Mouse (Mus musculus): ENCODE data around the gene Bbs1. TPM values are rescaled to one million over a fixed set of nuclear protein-coding genes. Genes with fewer than 3 reads are reported as not detected.
"Not testable (repeated sequence)": the region's sequence is repeated elsewhere in the genome, so short reads cannot be mapped to it uniquely, and the experiment has no call there.

Gene Bbs1
- total RNA-seq (2021): 8.4 and 12.3 TPM in 2 replicates
- long read RNA-seq, full-length matches to known transcripts: 1 of 2 reads
- long read RNA-seq, partial matches to known transcripts: 0 of 2 reads
- long read RNA-seq, other reads (novel, unspliced or antisense): 1 of 2 reads

DNA sequence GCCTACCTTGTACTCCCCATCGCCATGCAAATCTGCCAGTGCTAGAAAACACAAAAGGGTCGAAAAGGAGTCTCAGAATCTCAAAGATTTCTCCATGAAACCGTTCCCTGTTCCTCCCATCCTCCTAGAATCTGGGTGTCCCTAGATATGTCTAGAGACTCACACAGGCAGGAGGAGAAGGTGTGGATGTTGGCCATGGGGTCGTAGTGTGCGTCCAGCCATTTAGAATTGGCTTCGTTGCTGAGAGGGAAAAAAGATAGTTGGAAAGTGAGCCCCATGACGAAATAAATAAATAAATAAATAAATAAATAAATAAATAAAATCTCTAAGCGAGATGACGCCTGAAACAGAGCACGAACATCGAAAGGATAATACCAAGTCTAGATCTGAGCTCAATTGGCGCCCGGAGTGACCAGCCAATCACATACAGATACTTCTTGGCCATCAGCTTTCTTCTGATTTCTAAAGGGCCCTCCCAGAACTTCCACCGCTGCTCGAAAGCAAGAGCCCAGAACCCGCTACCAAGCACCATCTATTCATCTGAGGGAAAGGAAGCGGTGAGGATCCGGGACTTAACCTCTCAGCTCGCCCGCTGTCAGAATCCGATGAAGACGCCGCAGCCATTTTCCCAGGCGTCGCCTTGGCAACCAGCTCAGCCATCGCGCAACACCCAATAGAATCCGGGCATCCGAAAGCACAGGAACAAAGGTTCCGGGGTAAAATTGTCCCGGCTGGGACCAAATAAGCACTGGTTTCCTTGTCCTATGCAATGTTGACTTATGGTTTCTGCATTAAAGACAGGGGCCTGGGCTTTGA, at the start of gene Bbs1:
Bbs1 (minus strand) TSS at position 650 of the 816 bp plus-strand sequence.
- DNase-seq: peak; percentile 82

DNA sequence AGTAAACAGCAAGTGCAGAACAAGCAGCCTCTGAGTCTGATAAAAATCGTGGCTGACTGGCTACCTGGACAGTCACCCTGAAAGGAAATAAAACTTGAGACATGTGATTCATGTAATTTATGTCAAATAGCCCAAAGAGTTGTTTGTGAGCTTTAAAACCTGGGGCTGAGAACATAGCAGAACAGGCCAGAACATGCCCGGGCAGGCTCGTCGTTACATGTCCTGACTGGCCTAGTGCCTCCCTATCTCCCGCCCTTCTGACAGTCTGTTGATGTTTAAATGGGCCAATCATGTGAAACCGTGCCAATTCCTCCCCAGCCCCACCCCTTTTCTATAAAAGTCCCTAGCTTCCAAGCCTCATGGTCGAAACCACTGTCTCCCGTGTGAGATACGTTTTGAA, 42.2 kb upstream of the Bbs1 start:
- not testable (repeated sequence) for DNase-seq

DNA sequence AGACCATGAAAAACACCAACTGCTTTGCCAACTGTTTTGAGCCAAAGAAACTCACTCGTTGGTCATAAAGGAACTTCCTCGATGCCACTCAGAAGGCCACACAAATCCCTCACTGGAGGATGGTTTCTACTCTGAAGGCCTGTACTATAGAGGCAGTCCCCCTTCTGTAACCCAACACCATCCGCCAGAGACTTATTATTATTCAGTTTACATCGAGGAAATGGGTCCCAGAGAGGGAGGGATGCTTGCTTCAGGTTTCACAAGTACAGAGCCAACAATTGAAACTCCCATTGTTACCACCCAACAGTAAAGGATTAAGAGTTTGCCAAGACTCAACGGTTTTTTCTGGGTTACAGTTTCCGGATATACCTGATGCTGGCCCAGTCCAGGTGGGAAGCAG, 39.1 kb upstream of the Bbs1 start:
- DNase-seq: no peak

DNA sequence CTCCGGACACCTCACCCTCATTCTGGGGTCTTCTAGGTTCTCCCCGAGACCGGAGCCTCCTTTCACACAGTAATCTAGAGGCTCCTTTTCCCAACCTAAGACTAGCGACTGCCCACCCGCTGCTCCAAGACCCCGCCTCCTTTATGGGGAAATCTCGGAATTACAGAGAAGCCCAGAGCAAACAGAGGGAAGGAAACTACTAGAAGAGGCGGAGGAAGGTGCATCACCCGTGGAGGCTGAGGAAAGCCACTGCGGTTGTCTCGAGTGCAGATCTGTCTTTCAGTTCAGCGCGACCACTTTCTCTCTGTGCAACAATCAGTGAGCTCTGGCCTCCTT, 36.8 kb upstream of the Bbs1 start:
- peak; percentile 23 for DNase-seq

DNA sequence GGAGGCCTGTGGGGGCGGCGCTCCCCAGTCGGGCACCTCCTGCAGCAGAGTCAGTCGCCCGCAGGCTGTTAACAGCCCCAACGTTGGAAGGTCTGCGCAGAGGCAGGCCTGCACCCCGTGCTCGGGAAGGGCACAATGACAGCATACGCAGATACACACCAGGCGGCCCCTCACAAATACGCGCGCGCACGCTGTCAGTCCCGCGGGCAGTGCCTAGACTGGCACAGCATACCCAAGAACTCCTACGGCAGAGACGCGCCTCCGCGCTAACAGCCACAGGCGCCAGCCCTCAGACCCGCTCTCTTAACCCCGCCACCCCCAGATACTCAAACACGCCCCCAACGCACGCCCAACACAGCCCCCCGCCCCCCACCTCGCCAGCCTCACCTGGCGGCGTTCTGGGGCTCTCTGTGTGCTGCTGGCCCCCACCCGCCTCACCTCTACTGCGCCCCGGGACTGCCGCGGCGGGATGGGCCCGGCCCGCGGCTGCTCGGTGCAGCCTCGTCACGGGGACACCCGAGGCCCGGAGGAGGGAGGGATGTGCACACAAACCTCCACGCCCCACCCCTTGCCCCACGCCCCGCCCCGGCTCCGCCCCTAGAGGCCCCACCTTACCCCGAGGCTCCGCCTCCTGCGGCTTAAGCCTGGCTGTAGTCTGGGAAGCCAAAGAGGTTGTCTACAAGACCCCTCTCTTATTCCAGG, 36.3 kb upstream of the Bbs1 start, which contains the start of gene Peli3:
Peli3 (minus strand) TSS at position 577 of the 702 bp plus-strand sequence.
- peak; percentile 91 for DNase-seq

DNA sequence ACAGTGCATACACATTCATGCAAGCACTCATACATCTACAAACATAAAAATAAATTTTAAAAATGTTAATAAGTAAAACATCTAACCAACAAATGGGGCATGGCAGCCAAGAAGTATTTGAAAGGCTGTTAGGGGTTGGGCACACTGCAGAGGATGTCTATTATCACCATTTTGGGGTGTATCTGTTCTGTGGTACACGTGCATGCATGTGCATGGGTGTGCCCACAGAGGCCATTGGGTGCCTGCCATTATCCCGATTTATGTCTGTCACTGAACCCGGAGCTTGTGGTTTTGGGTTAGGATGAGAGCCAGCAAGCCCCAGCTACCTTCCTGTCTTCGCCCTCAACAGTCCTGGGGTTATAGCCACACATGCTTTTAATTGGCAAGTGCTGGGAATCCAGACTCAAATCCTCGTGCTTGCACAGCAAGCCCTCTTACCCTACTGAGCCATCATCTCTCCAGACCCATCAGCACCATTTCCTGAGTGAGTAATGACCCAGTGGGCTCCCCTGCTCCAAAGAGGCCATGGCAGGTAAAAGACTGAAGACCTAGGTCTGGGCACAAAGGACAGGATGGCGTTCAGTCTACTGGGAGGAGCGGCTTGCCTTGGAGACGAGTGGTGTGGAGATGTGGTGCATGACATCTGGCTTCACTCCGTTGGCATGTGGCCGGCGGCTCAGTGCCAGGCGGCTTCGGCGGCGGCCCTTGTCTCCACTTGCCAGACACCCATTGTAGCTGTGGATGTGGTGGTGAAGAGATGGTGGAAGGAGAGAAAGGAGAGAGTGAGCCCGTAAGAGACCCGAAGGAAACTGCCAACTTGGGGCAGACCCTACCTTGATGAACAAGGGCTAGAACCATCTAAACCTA, 31.2 kb upstream of the Bbs1 start:
- DNase-seq: no peak

DNA sequence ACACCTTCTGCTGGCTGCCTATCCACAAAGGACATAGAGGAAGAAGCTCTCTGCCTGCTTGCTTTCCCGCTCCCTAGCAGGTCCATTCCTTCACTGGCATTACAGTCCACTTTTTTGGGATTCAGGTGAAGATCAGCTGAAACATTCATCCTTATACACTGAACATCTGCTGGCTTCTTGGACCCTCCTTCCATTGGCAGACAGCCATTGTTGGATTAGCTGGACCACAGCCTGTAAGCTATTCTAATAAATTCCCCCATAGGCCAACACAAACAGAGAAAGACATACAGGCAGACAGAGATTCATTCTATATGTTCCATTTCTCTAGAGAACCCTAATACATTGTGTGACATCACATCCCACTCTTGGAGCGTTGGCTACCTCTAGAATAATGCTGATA, 30.5 kb upstream of the Bbs1 start:
- DNase-seq: no peak

DNA sequence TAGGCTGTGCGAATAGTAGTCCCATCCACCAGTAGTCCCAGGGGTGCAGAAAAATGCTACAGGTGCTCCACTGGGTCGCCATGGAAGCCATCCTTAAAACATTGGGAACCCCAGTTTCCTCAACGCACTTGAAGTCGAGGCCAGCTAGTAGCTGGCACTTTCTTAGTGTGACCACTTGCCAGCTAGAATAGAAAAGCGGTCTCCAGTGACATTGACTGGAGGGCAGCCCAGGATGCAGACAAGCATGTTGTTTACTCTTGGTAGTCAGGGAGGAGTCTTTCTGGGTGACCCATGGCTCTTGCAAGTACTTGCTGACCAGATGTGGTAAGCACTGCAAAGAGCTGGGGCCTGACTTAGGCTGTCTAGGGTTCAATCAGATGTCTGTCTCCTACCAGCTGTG, 22.4 kb upstream of the Bbs1 start:
- no peak for DNase-seq

DNA sequence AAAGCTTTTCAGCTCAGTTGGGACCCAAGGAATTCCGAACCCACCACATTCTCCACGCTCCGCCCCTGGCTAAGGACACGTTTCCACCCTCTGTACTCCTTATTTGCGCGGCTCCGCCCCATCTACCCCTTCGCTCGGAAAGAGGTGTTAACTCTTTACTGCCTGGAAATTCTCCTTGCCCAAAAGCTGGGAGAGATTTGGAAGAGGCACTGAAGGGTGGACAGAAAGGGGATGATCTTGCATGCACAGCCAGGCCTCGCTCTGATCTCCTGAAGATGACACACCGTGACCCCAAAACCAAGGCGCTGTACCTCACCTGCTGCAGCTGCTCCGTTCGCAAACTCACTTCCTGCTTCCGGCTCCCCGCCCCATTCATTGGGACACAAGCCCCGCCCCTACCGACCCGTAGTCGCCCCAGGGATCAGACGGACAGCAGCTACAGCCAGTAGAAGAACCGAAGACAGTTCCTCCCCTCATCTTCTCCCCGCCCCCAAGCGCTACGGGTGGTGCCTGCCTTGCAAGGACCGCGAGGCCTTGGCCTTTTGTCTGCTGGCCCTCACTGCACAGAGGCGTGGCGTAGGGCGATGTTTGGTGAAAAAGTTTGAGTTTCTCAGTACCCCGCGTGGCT, 21.6 kb upstream of the Bbs1 start, which contains the start of gene Dpp3:
Dpp3 (minus strand) TSS at position 384 of the 628 bp plus-strand sequence.
- DNase-seq: peak; percentile 99

DNA sequence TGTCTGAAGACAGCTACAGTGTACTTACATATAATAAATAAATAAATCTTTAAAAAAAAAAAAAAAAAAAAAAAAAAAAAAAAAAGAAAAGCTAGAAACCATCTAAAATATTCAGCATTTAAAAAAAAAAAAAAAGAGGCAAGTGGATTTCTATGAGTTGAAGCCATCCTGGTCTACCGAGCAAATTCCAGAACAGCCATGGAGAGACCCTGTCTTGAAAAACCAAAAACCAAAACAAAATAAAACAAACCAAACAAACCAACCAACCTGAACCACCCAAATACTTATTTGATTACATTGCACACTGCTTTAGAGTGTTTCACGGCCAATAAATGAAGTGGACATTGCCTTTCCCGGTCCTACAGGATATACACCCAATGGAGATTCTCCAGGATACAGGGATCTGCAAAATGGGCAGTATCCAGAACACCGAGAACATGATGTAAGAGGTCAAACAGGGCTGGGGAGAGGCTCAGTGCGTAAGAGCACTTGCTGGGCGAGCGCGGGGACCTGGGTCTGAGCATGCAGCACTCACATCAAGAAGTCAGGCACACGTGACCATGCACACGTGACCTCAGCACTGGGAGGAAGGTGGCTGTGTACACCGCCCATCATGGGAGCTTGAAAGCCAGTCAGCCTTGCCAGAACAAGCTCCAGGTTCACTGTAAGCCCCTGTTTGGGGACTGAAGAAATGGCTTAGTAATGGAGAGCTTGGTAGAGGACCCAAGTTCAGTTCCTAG, 18.9 kb upstream of the Bbs1 start:
- DNase-seq: no peak

DNA sequence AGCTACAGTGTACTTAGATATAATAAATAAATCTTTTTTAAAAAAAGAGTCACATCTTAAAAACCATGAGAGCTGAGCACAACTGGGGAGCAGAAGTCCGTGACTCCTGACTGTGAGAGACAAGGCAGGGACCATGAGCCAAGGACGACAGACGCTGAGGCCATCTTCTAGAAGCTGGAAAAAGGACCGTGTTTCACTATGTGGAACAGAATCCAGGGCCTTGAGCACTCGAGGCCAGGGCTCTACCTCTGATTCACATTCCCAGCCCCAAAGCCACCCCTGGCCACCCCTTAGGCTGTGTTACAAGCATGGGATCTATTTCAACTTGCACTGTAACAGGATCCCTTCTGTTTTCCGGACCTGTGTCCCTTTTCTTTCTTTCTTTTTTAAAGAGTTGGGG, 13.2 kb upstream of the Bbs1 start:
- DNase-seq: no peak

DNA sequence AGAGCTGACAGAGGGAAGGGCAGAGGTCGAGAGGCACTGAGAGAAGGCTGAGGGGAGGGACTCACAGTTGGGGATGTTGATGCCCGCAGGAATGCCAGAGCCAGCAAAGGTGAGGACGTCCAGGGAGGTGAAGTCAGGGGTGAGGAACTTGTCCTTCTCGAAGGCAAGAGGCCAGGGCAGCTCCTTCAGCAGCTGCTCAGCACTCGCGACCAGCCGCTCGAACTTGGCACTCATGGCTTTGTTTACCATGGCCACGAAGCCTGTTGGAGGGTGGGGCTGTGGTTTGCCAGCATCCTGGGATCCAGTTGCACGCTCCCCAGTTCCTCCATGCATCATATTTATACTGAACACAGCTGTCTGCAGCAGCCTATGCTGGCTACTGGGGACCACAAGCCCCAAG, 10.4 kb upstream of the Bbs1 start:
- no peak for DNase-seq

DNA sequence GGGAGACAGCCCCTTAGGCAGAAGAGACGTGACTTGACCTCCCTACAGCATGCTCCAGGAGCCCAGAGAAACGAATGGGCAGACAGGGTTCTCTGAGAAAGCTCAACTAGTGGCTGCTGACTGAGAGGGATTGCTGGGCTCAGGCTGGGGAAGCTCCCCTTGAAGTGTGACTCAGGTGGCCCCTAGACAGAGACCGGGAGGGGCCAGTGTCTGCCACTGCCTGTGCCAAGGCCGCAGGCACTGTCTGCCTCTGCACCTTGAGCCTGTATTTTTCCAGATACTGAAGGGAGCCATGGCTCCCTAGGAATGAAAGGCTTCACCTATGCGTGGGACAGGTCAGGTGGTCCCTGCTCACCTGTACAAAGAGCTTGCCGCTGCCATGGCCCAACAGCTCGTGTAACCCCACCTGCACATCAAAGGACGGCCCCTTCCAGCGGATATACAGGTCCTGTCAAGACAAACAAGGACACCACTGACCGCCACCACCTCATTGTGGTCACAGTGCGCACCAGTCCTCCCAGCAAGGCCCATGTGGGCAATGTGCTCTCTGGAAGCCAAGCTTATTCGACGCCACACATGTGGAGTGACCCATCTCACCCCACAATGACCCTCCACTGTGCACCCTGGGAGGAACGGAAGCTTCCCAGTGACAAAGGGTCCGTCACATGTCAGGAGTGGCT, 9.6 kb upstream of the Bbs1 start:
- DNase-seq: peak; percentile 51

DNA sequence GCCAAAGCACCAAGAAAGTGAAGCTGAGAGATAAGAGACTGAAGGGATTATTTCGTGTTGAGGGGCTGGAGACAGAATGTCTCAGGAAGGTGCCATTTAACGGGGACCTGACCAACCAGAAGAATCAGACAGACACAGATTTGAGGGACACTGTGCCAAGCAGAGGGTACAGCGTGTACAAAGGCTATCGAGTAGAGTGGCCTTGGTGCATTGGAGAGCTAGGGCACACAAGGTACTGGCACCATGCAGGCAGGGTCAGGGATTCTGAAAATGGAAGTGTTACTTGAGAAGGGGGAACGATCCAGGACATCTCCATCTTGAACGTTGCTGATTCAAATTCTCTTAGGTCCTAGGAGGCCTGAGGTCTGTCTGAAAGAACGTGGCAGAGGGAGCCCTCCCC, 2.9 kb upstream of the Bbs1 start:
- no peak for DNase-seq

DNA sequence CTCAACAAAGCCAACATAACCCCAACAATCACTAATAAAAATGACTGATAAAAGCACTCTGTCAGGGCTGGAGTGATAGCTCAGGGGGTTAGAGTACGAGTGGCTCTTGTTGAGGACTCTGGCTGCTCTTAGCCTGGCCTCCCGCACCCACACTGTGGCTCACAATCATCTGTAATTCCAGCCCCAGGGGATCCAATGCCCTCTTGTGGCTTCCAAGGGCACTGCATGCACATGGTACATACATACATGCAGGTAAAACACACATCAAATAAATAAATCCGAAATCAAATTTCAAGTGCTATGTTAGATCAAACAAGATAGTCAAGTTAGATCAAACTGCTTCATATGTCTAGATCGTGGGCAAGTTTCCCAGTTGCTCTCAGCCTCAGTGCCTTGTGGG, 1.7 kb upstream of the Bbs1 start:
- no peak for DNase-seq

DNA sequence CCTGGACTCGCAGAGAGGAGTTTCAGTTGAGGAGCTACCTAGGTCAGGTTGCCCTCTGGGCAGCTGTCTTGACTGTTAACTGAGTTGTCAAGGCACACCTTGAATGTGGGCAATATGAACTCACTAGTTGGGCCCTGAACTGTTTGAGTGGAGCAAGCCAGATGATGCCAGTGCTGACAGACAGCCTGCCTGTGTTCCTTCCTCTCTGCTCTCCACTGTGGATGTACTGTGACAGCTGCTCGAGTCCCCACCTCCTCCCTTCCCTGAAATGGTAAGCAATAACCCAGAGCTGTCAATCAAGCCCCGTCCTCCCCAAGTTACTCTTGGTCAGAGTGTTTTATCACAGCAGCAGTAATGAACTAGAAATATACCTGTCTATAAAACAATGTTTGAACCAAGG, 6.5 kb downstream of the Bbs1 start:
- DNase-seq: no peak

DNA sequence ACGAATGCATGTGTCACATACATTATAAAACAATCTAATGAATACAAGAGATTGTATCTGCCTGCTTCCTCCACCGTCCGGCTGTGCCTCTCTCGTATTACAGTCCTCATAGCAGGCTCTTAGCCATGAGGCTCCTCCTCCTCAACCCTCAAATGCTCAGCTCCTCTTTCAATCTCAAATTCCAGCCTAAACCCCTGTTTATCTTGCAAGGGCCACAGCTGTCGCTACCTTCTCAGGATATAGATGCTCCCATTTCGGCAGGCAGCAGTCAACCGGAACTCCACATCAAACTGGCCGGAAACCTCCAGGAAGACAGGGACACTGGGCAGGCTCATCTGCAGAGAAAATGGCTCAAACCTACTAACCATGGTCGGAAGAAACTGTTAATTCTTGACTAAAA, 7.5 kb downstream of the Bbs1 start:
- DNase-seq: no peak

DNA sequence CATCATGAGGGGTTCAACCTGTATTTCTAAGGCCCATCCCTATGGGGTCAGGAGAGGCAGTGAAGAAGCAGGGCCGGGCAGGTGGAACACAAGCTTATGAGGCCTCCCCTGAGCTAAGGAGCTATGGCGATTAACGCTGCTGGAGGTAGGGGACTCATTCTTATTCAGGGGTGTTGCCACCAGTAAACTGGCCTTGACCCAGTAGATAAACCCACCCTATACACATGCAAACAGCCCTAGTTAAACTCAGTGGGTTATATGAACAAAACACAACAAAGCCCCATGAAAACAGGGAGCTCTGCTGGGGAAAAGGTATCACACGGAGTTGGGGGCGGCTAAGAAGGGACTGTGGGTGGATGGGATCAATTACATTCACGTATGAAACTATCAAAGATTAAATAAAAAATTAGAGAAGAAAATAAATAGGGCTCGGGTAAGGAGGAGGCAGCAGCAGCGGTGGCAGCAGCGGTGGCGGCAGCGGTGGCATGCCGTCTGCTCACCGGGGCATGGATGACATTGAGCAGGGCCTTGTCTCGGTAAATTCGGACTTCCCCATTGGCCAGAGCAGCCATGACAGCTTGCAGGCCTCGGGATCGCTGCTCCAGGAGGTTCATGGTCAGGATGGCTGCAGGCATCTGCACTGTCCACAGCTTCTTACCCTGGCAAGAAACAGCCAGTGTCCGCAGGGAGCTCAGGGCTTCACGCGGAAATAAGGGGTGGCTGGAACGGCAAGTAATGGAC, 9.5 kb downstream of the Bbs1 start:
- no peak for DNase-seq

DNA sequence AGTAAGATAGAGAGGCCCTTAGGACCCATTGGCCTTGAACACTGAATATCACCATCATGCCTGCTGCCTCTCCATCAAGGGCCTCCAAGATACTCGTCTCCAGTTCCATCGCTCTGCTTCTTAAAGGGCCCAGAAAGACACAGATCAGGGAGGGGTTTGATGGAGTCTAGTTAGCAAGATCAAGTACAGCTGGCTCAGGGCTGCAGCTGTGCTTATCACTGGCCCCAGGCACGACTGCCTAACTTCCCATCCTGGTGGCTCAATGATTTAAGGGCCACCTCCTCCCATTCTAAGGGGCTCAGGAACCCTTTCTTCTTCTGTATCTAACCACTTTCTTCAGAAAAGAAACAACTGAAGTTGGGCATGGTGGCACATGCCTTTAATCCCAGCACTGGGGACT, 14.6 kb downstream of the Bbs1 start:
- no peak for DNase-seq

DNA sequence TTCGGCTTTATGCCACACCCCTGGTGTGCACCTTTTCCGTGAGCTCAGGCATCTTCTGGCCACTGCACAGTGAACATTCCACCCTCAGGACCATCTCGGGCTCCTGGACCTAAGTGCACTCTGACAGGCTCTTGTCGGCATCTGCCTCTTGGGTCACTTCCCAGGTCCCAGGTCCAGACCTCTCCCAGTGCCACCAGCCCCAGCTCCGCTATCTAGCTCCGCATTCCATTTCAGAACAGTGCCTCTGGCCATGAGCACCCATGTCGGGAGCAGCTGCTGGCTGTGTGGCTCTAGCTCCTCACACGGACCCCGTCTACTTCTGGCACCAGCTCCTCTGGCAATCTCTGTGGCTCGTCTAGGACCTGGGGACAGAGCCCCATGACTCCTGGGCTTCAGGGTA, 16.6 kb downstream of the Bbs1 start:
- DNase-seq: no peak
